Mouse (Mus musculus) hindbrain, embryonic 13.5 days (tissue): ENCODE results near the gene Olfr1009. TPM values are rescaled to one million over a fixed set of nuclear protein-coding genes. Genes with fewer than 3 reads are reported as not detected.
"Not testable (repeated sequence)": the region's sequence is repeated elsewhere in the genome, so short reads cannot be mapped to it uniquely, and the experiment has no call there.

Experiments
- ATAC-seq: fragments of 200-750 bp; cut with Nextera tagmentation; 2 replicates; pipeline ENCODE4 v1.8.0; 2017; ENCODE audit warnings: moderate TSS enrichment; ENCODE audit not compliant: low FRiP score
- H3K27ac ChIP-seq: fragments of 300-500 bp; sonication (generic); 2 replicates; pipeline ENCODE4 v1.5.1; 2015; ENCODE audit warnings: inconsistent platforms, mild to moderate bottlenecking, moderate library complexity
- H3K27me3 ChIP-seq: fragments of 300-500 bp; sonication (generic); 2 replicates; pipeline ENCODE4 v1.6.1; 2015; ENCODE audit warnings: mild to moderate bottlenecking, inconsistent platforms
- H3K36me3 ChIP-seq: fragments of 300-500 bp; sonication (generic); 2 replicates; pipeline ENCODE4 v1.6.1; 2015; ENCODE audit warnings: mild to moderate bottlenecking, inconsistent platforms
- H3K4me1 ChIP-seq: fragments of 300-500 bp; sonication (generic); replicated peaks from 2 replicates; pipeline ENCODE4 v1.6.1; 2015; ENCODE audit warnings: inconsistent platforms
- H3K4me2 ChIP-seq: fragments of 300-500 bp; sonication (generic); 2 replicates; pipeline ENCODE4 v1.6.1; 2015; ENCODE audit warnings: inconsistent platforms, mild to moderate bottlenecking, moderate library complexity
- H3K4me3 ChIP-seq: fragments of 300-500 bp; sonication (generic); 2 replicates; pipeline ENCODE4 v1.5.1; 2015; ENCODE audit warnings: mild to moderate bottlenecking, inconsistent platforms
- H3K9ac ChIP-seq: fragments of 300-500 bp; sonication (generic); 2 replicates; pipeline ENCODE4 v1.6.1; 2015; ENCODE audit warnings: mild to moderate bottlenecking, inconsistent platforms
- H3K9me3 ChIP-seq: fragments of 300-500 bp; sonication (generic); 2 replicates; pipeline ENCODE4 v1.6.1; 2016; ENCODE audit warnings: inconsistent platforms
- WGBS: fragments of 180-500 bp; shearing (Covaris S2); methylation state at CpG from one replicate; pipeline ENCODE4 v1.1.7; 2015; 5-methylcytosine and 5-hydroxymethylcytosine counted together
- polyA plus RNA-seq: library from polyadenylated mRNA; unstranded; fragments of >200 nt; fragmentation: Nextera tagmentation; extraction: Ambion mirVana; gene quantifications from 2 replicates; pipeline ENCODE4 v1.2.1, GENCODE M21; 2015

Gene Olfr1009
- polyA plus RNA-seq = not detected in 2 replicates

DNA sequence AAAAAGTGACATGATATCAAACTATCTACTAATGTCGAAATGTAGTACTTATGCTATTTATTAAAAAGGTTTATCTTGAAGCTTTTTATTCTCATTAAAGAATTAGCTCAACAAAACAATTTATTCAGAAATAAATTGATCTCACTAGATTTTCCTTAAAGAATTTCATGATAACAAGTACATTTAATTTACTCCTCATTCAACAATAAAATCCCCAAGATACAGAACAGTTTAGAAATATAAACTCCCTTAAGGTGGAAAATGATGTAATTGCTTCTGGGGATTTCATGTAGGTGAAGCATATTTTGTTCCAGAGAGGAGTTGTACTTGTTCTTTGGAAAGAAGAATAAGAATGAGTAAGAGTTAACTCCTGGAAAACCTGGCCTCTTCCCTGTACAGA lies at the start of gene Olfr1009:
TSS of gene Olfr1009 (plus strand) at position 301 of the 400 bp plus-strand sequence.
- WGBS = 91% methylated on average over 1 of the region's 1 CpGs

DNA sequence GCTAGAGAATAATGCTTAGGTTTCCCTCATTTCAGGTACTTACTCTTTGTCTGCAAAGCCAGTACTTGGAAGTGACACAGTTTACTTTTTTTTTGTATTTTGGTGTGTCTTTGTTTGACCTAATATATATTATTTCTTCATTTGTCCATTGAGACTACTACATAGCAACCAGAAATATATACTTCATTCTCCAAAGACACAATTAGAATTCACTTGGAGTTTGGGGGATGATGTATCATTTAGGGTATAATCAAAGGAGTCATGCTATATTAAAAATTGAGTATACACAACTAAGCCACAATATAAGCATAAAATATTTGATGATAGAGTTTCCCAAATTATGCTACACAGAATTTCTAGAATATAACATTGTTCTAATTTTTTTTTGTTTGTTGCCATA lies 36.6 kb upstream of the Olfr1009 start, which contains the start of gene Olfr1006:
TSS of gene Olfr1006 (minus strand) at position 101 of the 400 bp plus-strand sequence.
- H3K36me3 ChIP-seq = no peaks in the 10 kb centered on the region
- H3K4me2 ChIP-seq = no peak within 1 kb of the TSS
- H3K27ac ChIP-seq = no peak within 1 kb of the TSS

More for the DNA sequence above, at the start of gene Olfr1009:
- Histone ChIP-seq H3K9me3 (no peaks in the 10 kb centered on the region; the same call in 1 of the 2 replicates), H3K4me1 (no peaks in the 10 kb centered on the region), H3K36me3 (no peaks in the 10 kb centered on the region), H3K4me3 (no peak within 1 kb of the TSS), H3K27ac (no peak within 1 kb of the TSS), H3K27me3 (no peaks in the 10 kb centered on the region), H3K9ac (no peak within 1 kb of the TSS), H3K4me2 (no peak within 1 kb of the TSS)
- ATAC-seq = no peak

DNA sequence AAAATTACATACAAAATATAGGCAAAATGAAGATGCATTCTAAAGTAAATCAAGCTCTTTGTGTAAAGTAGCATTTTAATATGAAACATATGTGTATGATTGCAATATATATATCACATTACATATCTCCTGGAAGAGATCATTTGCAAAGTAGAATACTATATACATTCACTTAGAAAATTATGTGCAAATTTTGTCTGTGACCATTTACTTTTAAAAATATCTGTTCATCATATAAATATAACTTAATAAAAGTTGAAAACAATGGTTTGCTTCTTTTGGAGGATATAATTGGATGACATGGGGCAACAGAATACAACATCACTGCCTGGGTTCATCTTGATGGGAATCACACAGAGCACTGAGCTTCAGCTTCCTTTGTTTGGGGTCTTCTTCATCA lies 26.1 kb upstream of the Olfr1009 start, which contains the start of gene Olfr1008:
TSS of gene Olfr1008 (plus strand) at position 301 of the 400 bp plus-strand sequence.
- H3K27me3 ChIP-seq = no peaks in the 10 kb centered on the region
- no peaks in the 10 kb centered on the region for H3K4me1 ChIP-seq
- H3K9me3 ChIP-seq = 0 out of 2 replicates have a peak, but pooled peaks cover 3% of the 10 kb centered on the region
- no peak within 1 kb of the TSS for H3K4me3 ChIP-seq
- no peak within 1 kb of the TSS for H3K4me2 ChIP-seq
- H3K9ac ChIP-seq = no peak within 1 kb of the TSS
- no peak within 1 kb of the TSS for H3K27ac ChIP-seq
- ATAC-seq = no peak
- no peaks in the 10 kb centered on the region for H3K36me3 ChIP-seq

More for the DNA sequence above, 36.6 kb upstream of the Olfr1009 start, which contains the start of gene Olfr1006:
- no peak within 1 kb of the TSS for H3K9ac ChIP-seq
- H3K4me1 ChIP-seq = no peaks in the 10 kb centered on the region
- no peaks in the 10 kb centered on the region for H3K27me3 ChIP-seq
- no peaks in the 10 kb centered on the region for H3K9me3 ChIP-seq
- no peak within 1 kb of the TSS for H3K4me3 ChIP-seq
- no peak for ATAC-seq

DNA sequence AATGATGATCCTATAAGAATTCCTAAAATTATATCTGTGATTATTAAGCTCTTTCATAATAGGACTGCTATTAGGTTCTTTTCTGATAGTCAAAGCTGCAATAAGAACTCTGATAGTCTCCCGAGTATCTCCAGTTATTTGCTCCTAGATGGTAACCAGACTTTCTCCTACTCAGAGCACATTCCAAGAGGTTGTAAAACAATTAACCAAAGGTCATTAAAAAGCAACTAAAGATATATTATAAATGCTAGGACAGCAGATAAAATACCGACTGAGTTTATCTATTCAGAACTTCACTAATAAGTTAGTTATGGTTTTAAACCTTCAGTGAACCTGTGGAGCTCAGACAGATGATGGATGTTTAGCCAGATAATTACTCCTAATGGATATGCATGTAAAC lies 4.5 kb upstream of the Olfr1009 start:
- not testable (repeated sequence) for H3K9me3 ChIP-seq, ATAC-seq, H3K27me3 ChIP-seq, H3K4me1 ChIP-seq, H3K36me3 ChIP-seq, H3K27ac ChIP-seq, H3K4me2 ChIP-seq, H3K9ac ChIP-seq, H3K4me3 ChIP-seq
- WGBS = 81% methylated on average over 2 of the region's 2 CpGs

DNA sequence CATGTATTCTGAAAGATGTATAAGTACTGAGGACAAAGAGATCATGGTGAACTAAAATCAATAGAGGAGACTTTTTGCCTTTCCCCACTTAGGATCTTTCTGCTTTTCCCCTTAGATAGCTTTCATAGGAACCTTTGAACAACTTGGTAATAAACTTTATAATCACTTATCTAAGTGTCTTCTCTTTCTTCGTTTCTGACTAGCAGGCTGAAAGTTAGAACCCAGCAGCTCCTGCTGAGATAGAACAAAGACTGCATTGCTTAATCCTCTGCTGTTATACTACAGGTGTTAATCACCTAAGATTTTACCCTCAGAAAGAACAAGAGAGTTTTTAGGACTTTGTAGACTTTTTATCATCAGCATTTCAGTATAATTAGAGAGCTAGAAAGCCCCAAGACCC lies 4.1 kb upstream of the Olfr1009 start:
- H3K4me3 ChIP-seq = no peak overlapping the region
- H3K9me3 ChIP-seq = no peaks in the 10 kb centered on the region
- WGBS = 34% methylated on average over 1 of the region's 1 CpGs
- H3K9ac ChIP-seq = no peak overlapping the region
- H3K4me1 ChIP-seq = no peaks in the 10 kb centered on the region
- no peak for ATAC-seq
- H3K4me2 ChIP-seq = no peak overlapping the region
- no peaks in the 10 kb centered on the region for H3K27me3 ChIP-seq
- H3K27ac ChIP-seq = no peak overlapping the region
- H3K36me3 ChIP-seq = no peaks in the 10 kb centered on the region

DNA sequence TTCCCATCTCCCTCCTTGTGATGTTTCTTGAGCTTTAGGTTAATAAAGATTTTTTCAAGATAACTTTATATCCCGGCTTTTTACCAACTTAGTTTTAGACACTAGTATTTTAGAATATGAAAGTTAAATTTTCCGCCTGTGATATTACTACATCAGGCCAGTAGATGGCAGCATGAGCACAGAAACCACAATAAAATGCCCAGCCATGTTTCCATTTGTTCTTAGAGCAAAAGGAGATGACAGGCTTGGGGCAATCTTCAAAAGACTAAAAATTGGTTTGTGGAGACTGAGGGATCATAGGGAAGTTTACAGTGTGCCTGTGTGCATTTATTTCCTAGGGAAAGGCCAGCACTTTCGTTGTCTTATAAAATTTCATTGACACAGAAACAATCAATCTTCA lies 10.6 kb downstream of the Olfr1009 start:
- Histone ChIP-seq H3K4me1 (no peaks in the 10 kb centered on the region), H3K36me3 (no peaks in the 10 kb centered on the region), H3K9ac (no peak overlapping the region), H3K4me3 (no peak overlapping the region), H3K27ac (no peak overlapping the region), H3K9me3 (no peaks in the 10 kb centered on the region), H3K27me3 (no peaks in the 10 kb centered on the region), H3K4me2 (no peak overlapping the region)
- no peak for ATAC-seq
- 17% methylated on average over 3 of the region's 3 CpGs for WGBS

DNA sequence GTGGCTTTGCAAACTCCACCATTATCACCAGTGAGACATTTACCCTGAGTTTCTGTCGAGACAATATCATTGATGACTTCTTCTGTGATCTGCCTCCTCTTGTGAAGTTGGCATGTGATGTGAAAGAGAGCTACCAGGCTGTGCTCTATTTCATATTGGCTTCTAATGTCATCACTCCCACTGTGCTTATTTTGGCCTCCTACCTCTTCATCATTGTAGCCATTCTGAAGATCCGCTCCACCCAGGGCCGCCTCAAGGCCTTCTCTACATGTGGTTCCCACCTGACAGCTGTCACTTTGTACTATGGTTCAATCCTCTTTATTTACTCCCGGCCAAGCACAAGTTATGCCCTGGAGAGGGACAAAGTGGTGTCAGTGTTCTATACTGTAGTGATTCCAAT lies 38.6 kb downstream of the Olfr1009 start:
- Histone ChIP-seq H3K36me3 (no peaks in the 10 kb centered on the region), H3K9ac (no peak overlapping the region), H3K4me3 (no peak overlapping the region), H3K4me1 (no peaks in the 10 kb centered on the region), H3K9me3 (no peaks in the 10 kb centered on the region), H3K4me2 (no peak overlapping the region), H3K27me3 (no peaks in the 10 kb centered on the region), H3K27ac (no peak overlapping the region)
- 81% methylated on average over 4 of the region's 4 CpGs for WGBS
- no peak for ATAC-seq

DNA sequence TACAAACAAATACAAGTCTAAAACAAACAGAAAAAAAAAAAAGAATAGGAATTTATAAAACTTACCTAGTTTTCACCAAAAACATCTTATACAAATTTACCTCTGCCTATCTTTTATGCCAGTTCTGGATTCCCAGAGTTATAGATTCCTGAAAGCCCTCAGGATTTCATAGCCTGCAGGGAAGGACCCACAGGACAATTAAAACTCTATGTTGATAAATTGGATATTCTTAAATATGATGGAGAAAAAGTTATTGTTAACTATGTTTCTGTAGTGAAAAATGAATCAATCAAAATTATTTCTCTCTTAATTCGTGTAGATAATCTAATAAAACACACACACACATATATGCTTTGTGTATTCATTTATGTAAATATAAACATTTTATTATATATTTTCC lies 47.4 kb downstream of the Olfr1009 start, which contains the start of gene Olfr1012:
TSS of gene Olfr1012 (minus strand) at position 101 of the 400 bp plus-strand sequence.
- Histone ChIP-seq H3K4me1 (no peaks in the 10 kb centered on the region), H3K27me3 (no peaks in the 10 kb centered on the region), H3K27ac (no peak within 1 kb of the TSS), H3K4me2 (no peak within 1 kb of the TSS), H3K36me3 (no peaks in the 10 kb centered on the region), H3K9me3 (no peaks in the 10 kb centered on the region), H3K9ac (no peak within 1 kb of the TSS), H3K4me3 (no peak within 1 kb of the TSS)
- 80% methylated on average over 1 of the region's 1 CpGs for WGBS
- ATAC-seq = no peak

DNA sequence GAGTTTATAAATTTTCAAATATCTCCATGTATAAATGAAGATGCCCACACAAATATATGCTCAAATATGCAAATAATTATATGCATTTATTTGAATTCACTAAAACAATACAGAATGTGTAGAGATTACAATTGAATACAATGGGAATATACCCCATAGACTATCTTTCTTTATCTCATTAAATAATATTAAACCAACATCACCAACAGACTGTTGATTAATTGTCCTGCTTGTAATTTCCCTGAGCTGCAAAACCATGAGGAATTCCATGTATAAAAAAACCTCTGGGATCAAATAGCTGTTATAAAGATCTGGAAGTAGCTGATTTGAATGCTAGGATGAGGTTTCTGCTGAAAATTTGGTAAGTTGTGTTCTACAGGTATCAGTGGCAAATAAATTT lies 51.6 kb downstream of the Olfr1009 start, which contains the start of gene Olfr1013:
TSS of gene Olfr1013 (plus strand) at position 301 of the 400 bp plus-strand sequence.
- Histone ChIP-seq H3K36me3 (no peaks in the 10 kb centered on the region), H3K4me2 (no peak within 1 kb of the TSS), H3K9me3 (no peaks in the 10 kb centered on the region), H3K4me1 (no peaks in the 10 kb centered on the region), H3K27me3 (no peaks in the 10 kb centered on the region), H3K9ac (no peak within 1 kb of the TSS), H3K27ac (no peak within 1 kb of the TSS), H3K4me3 (no peak within 1 kb of the TSS)
- ATAC-seq = no peak

DNA sequence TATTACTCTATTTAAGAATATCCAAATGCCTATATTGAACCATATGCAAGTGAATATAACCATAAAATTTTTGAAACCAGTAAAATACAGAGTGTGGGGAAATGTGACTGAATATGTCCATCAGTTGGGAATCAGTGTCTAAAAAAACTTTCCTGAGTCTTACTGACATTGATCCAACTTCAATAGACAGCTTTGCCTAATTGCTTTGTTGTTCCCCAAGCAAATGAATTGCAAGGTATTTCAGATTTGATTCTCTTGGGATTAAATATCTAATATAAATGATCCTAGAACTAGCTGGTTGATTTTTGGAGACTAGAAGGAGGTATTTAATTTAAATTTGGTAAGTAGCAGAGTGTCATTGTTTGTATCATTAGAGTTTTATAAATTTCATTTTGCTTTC lies 57.2 kb downstream of the Olfr1009 start, which contains the start of gene Olfr1014:
TSS of gene Olfr1014 (plus strand) at position 301 of the 400 bp plus-strand sequence.
- H3K27ac ChIP-seq = no peak within 1 kb of the TSS
- H3K4me2 ChIP-seq = no peak within 1 kb of the TSS

More for the DNA sequence above, 57.2 kb downstream of the Olfr1009 start, which contains the start of gene Olfr1014:
- no peaks in the 10 kb centered on the region for H3K9me3 ChIP-seq
- H3K4me3 ChIP-seq = no peak within 1 kb of the TSS
- no peak within 1 kb of the TSS for H3K9ac ChIP-seq
- no peak for ATAC-seq
- no peaks in the 10 kb centered on the region for H3K4me1 ChIP-seq
- no peaks in the 10 kb centered on the region for H3K36me3 ChIP-seq
- H3K27me3 ChIP-seq = no peaks in the 10 kb centered on the region

Other genes starting within 250 kb of the Olfr1009 start
- not detected in 2 replicates for gene 4833423E24Rik, start 196.4 kb upstream of the Olfr1009 start, polyA plus RNA-seq
- not detected in 2 replicates for gene Olfr996, start 136.2 kb upstream of the Olfr1009 start, polyA plus RNA-seq
- not detected in 2 replicates for gene Olfr998, start 126.5 kb upstream of the Olfr1009 start, polyA plus RNA-seq
- not detected in 2 replicates for gene Olfr1000, start 103.5 kb upstream of the Olfr1009 start, polyA plus RNA-seq
- not detected in 2 replicates for gene Olfr1002, start 64.7 kb upstream of the Olfr1009 start, polyA plus RNA-seq
- not detected in 2 replicates for gene Olfr154, start 51.0 kb upstream of the Olfr1009 start, polyA plus RNA-seq
- not detected in 2 replicates for gene Olfr1006, start 36.7 kb upstream of the Olfr1009 start, polyA plus RNA-seq
- gene Olfr1008, start 26.0 kb upstream of the Olfr1009 start, polyA plus RNA-seq = not detected in 2 replicates
- not detected in 2 replicates for gene Olfr1012, start 47.3 kb downstream of the Olfr1009 start, polyA plus RNA-seq
- not detected in 2 replicates for gene Olfr1013, start 51.7 kb downstream of the Olfr1009 start, polyA plus RNA-seq
- not detected in 2 replicates for gene Olfr1014, start 57.3 kb downstream of the Olfr1009 start, polyA plus RNA-seq
- gene Olfr1015, start 66.6 kb downstream of the Olfr1009 start, polyA plus RNA-seq = not detected in 2 replicates
- gene Olfr1016, start 87.1 kb downstream of the Olfr1009 start, polyA plus RNA-seq = not detected in 2 replicates
- gene Olfr1018, start 103.1 kb downstream of the Olfr1009 start, polyA plus RNA-seq = not detected in 2 replicates
- gene Olfr1019, start 130.1 kb downstream of the Olfr1009 start, polyA plus RNA-seq = not detected in 2 replicates
- not detected in 2 replicates for gene Olfr1020, start 131.6 kb downstream of the Olfr1009 start, polyA plus RNA-seq
- gene Olfr1022, start 153.2 kb downstream of the Olfr1009 start, polyA plus RNA-seq = not detected in 2 replicates
- gene Olfr1023, start 170.2 kb downstream of the Olfr1009 start, polyA plus RNA-seq = not detected in 2 replicates
- not detected in 2 replicates for gene Olfr1024, start 189.6 kb downstream of the Olfr1009 start, polyA plus RNA-seq
- not detected in 2 replicates for gene Olfr1025-ps1, start 199.8 kb downstream of the Olfr1009 start, polyA plus RNA-seq
- not detected in 2 replicates for gene Olfr1026, start 206.1 kb downstream of the Olfr1009 start, polyA plus RNA-seq
- not detected in 2 replicates for gene Olfr1028, start 235.0 kb downstream of the Olfr1009 start, polyA plus RNA-seq